Mouse (Mus musculus): Measurements from ENCODE around the gene Rnf157. TPM values are rescaled to one million over a fixed set of nuclear protein-coding genes. Genes with fewer than 3 reads are reported as not detected.

Gene Rnf157
- polyA plus RNA-seq, 1 experiment from 2014 or later = 5.2 TPM

- ATAC-seq (ENCODE audit: insufficient read depth, low FRiP score) = no peak
- Histone ChIP-seq H3K27me3 (ENCODE audit: control insufficient read depth, insufficient read depth, low read length) (no peaks in the 10 kb centered on the region), H3K27ac (ENCODE audit: low read length) (peak overlapping the region; percentile 97), H3K9ac (ENCODE audit: low read length) (peak overlapping the region; percentile 94), H3K4me2 (ENCODE audit: low read depth, low read length) (peak overlapping the region; percentile 71), H3K4me3 (replicated peaks; ENCODE audit: low read length) (peak overlapping the region; percentile 82), H3K9me3 (replicated peaks; ENCODE audit: control insufficient read depth, low read length) (no peaks in the 10 kb centered on the region), H3K4me1 (ENCODE audit: control insufficient read depth, insufficient read depth, low read length) (peaks cover 38% of the 10 kb centered on the region), H3K36me3 (ENCODE audit: control insufficient read depth, insufficient read depth, low read length) (no peaks in the 10 kb centered on the region)
- 45% methylated on average over 12 of the region's 12 CpGs for WGBS
Measured at GRCm38 (mm10) chr11:116434967-116435752, 22.3 kb upstream of the Rnf157 start.

- under 1% methylated on average over 35 of the region's 67 CpGs for WGBS
Measured at GRCm38 (mm10) chr11:116434287-116434966, 21.6 kb upstream of the Rnf157 start.

GRCm38 (mm10) chr11:116433356-116434286 lies 20.8 kb upstream of the Rnf157 start, which contains the start of gene Ubald2:
Gene Ubald2 (plus strand): TSS chr11:116434094.
- Histone ChIP-seq H3K4me1 (ENCODE audit: control insufficient read depth, insufficient read depth, low read length) (peaks cover 45% of the 10 kb centered on the region), H3K9me3 (replicated peaks; ENCODE audit: control insufficient read depth, low read length) (no peaks in the 10 kb centered on the region), H3K36me3 (ENCODE audit: control insufficient read depth, insufficient read depth, low read length) (no peaks in the 10 kb centered on the region), H3K27ac (ENCODE audit: low read length) (peak within 1 kb of the TSS; percentile 97), H3K27me3 (ENCODE audit: control insufficient read depth, insufficient read depth, low read length) (no peaks in the 10 kb centered on the region), H3K4me2 (ENCODE audit: low read depth, low read length) (peak within 1 kb of the TSS; percentile 71), H3K9ac (ENCODE audit: low read length) (peak within 1 kb of the TSS; percentile 94), H3K4me3 (replicated peaks; ENCODE audit: low read length) (peak within 1 kb of the TSS; percentile 82)
- ATAC-seq (ENCODE audit: insufficient read depth, low FRiP score) = peak; percentile 95
- WGBS = 2% methylated on average over 64 of the region's 66 CpGs

More at GRCm38 (mm10) chr11:116434287-116434966, 21.6 kb upstream of the Rnf157 start:
- Histone ChIP-seq H3K9me3 (replicated peaks; ENCODE audit: control insufficient read depth, low read length) (no peaks in the 10 kb centered on the region), H3K27me3 (ENCODE audit: control insufficient read depth, insufficient read depth, low read length) (no peaks in the 10 kb centered on the region), H3K4me3 (replicated peaks; ENCODE audit: low read length) (peak overlapping the region; percentile 82), H3K36me3 (ENCODE audit: control insufficient read depth, insufficient read depth, low read length) (no peaks in the 10 kb centered on the region), H3K4me1 (ENCODE audit: control insufficient read depth, insufficient read depth, low read length) (peaks cover 43% of the 10 kb centered on the region), H3K9ac (ENCODE audit: low read length) (peak overlapping the region; percentile 94), H3K4me2 (ENCODE audit: low read depth, low read length) (peak overlapping the region; percentile 71), H3K27ac (ENCODE audit: low read length) (peak overlapping the region; percentile 97)
- ATAC-seq (ENCODE audit: insufficient read depth, low FRiP score) = peak; percentile 6

GRCm38 (mm10) chr11:116432593-116433355 lies 19.9 kb upstream of the Rnf157 start:
- Histone ChIP-seq H3K27me3 (ENCODE audit: control insufficient read depth, insufficient read depth, low read length) (no peaks in the 10 kb centered on the region), H3K4me3 (replicated peaks; ENCODE audit: low read length) (no peak overlapping the region; the same call in 1 of the 2 replicates), H3K4me1 (ENCODE audit: control insufficient read depth, insufficient read depth, low read length) (peaks cover 47% of the 10 kb centered on the region), H3K9ac (ENCODE audit: low read length) (no peak overlapping the region), H3K9me3 (replicated peaks; ENCODE audit: control insufficient read depth, low read length) (no peaks in the 10 kb centered on the region), H3K27ac (ENCODE audit: low read length) (peak overlapping the region; percentile 96), H3K36me3 (ENCODE audit: control insufficient read depth, insufficient read depth, low read length) (no peaks in the 10 kb centered on the region), H3K4me2 (ENCODE audit: low read depth, low read length) (peak overlapping the region; percentile 48)
- ATAC-seq (ENCODE audit: insufficient read depth, low FRiP score) = no peak
- 60% methylated on average over 8 of the region's 8 CpGs for WGBS

GRCm38 (mm10) chr11:116432127-116432526 lies 19.3 kb upstream of the Rnf157 start:
- Histone ChIP-seq H3K27ac (ENCODE audit: low read length) (peak overlapping the region; percentile 96), H3K4me2 (ENCODE audit: low read depth, low read length) (0 out of 2 replicates have a peak overlapping the region, but pooled peaks have one; percentile 45), H3K4me1 (ENCODE audit: control insufficient read depth, insufficient read depth, low read length) (peaks cover 42% of the 10 kb centered on the region), H3K27me3 (ENCODE audit: control insufficient read depth, insufficient read depth, low read length) (no peaks in the 10 kb centered on the region), H3K4me3 (replicated peaks; ENCODE audit: low read length) (no peak overlapping the region), H3K9me3 (replicated peaks; ENCODE audit: control insufficient read depth, low read length) (no peaks in the 10 kb centered on the region), H3K9ac (ENCODE audit: low read length) (no peak overlapping the region), H3K36me3 (ENCODE audit: control insufficient read depth, insufficient read depth, low read length) (no peaks in the 10 kb centered on the region)
- 60% methylated on average over 6 of the region's 6 CpGs for WGBS
- no peak for ATAC-seq (ENCODE audit: insufficient read depth, low FRiP score)

GRCm38 (mm10) chr11:116431428-116432077 lies 18.7 kb upstream of the Rnf157 start:
- peak overlapping the region; percentile 60 for H3K9ac ChIP-seq (ENCODE audit: low read length)
- peak overlapping the region; percentile 45 for H3K4me2 ChIP-seq (ENCODE audit: low read depth, low read length)
- no peaks in the 10 kb centered on the region for H3K9me3 ChIP-seq (replicated peaks; ENCODE audit: control insufficient read depth, low read length)
- H3K27ac ChIP-seq (ENCODE audit: low read length) = peak overlapping the region; percentile 96
- 35% methylated on average over 11 of the region's 11 CpGs for WGBS
- no peaks in the 10 kb centered on the region for H3K36me3 ChIP-seq (ENCODE audit: control insufficient read depth, insufficient read depth, low read length)
- no peak for ATAC-seq (ENCODE audit: insufficient read depth, low FRiP score)
- H3K4me3 ChIP-seq (replicated peaks; ENCODE audit: low read length) = no peak overlapping the region
- H3K27me3 ChIP-seq (ENCODE audit: control insufficient read depth, insufficient read depth, low read length) = no peaks in the 10 kb centered on the region
- H3K4me1 ChIP-seq (ENCODE audit: control insufficient read depth, insufficient read depth, low read length) = peaks cover 40% of the 10 kb centered on the region

- H3K27ac ChIP-seq (ENCODE audit: low read length) = peak overlapping the region; percentile 96
- peaks cover 33% of the 10 kb centered on the region for H3K4me1 ChIP-seq (ENCODE audit: control insufficient read depth, insufficient read depth, low read length)
- H3K4me3 ChIP-seq (replicated peaks; ENCODE audit: low read length) = no peak overlapping the region
- WGBS = 25% methylated on average over 22 of the region's 22 CpGs
- no peaks in the 10 kb centered on the region for H3K36me3 ChIP-seq (ENCODE audit: control insufficient read depth, insufficient read depth, low read length)
- H3K4me2 ChIP-seq (ENCODE audit: low read depth, low read length) = peak overlapping the region; percentile 45
- no peaks in the 10 kb centered on the region for H3K27me3 ChIP-seq (ENCODE audit: control insufficient read depth, insufficient read depth, low read length)
- H3K9ac ChIP-seq (ENCODE audit: low read length) = peak overlapping the region; percentile 60
- ATAC-seq (ENCODE audit: insufficient read depth, low FRiP score) = no peak
- no peaks in the 10 kb centered on the region for H3K9me3 ChIP-seq (replicated peaks; ENCODE audit: control insufficient read depth, low read length)
Measured at GRCm38 (mm10) chr11:116430723-116431427, 18.0 kb upstream of the Rnf157 start.
